ENCODE assay signal across 26 mouse cellular contexts in the genomic region with DNA sequence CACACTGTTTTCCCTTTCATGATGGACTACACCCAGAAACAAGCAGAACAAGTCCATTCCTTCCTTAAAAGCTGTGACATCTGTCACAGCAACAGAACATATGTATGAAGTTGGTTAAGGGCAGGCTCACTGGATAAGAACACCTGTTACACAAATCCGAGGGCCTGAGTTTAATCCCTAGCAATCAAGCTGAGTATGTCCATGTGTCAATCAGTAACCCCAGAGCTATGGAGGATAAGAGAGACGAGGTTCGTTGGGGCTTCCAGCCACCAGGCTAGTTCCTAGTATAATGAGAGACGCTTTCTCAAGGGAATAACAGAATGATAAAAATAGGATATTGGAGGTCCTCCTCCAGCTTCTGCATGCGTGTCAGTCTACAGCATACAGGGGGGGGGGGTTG. TPM values are rescaled to one million over a fixed set of nuclear protein-coding genes. Genes with fewer than 3 reads are reported as not detected.
DNase-seq lines count a peak whose midpoint lies in the region; ATAC-seq lines count a peak whose summit lies in the region.
"Had no signal": no experiment of that assay in that cellular context is flagged by ENCODE, and none has a peak within 500 bp of the region (broad histone marks: within the 10 kb centered on the region; RNA-seq: fewer than 3 reads in every experiment).

No protein-coding gene starts in this region.

- H3K36me3 ChIP-seq in kidney, embryonic 14.5 days (ENCODE audit: control insufficient read depth, insufficient read depth, low read length): peaks cover 70% of the 10 kb centered on the region

- H3K4me3 ChIP-seq in kidney, embryonic 14.5 days (ENCODE audit: low read length): no peak overlapping the region
- H3K4me3 ChIP-seq: embryonic facial prominence, embryonic 12.5 days; erythroblast, embryonic 14.5 days; forebrain, embryonic 12.5 days; forebrain, embryonic 15.5 days; heart, adult 2 months; heart, embryonic 10.5 days; heart, embryonic 13.5 days; hindbrain, embryonic 12.5 days; hindbrain, embryonic 15.5 days had no signal

- no peaks in the 10 kb centered on the region for H3K4me1 ChIP-seq in kidney, embryonic 14.5 days (ENCODE audit: control insufficient read depth, insufficient read depth, low read length)
- H3K4me1 ChIP-seq: embryonic facial prominence, embryonic 12.5 days; forebrain, embryonic 12.5 days; forebrain, embryonic 15.5 days; heart, embryonic 10.5 days; heart, embryonic 13.5 days; hindbrain, embryonic 12.5 days; hindbrain, embryonic 15.5 days had no signal

- H3K27ac ChIP-seq in kidney, embryonic 14.5 days (ENCODE audit: low read depth, low read length): no peak overlapping the region
- H3K27ac ChIP-seq: embryonic facial prominence, embryonic 12.5 days; forebrain, embryonic 12.5 days; forebrain, embryonic 15.5 days; heart, adult 2 months; heart, embryonic 10.5 days; heart, embryonic 13.5 days; hindbrain, embryonic 12.5 days; hindbrain, embryonic 15.5 days had no signal

- peak; percentile 78 for DNase-seq in heart, adult 11 months
- no peak for DNase-seq in heart, postnatal 4 days
- DNase-seq in fat pad, adult 2 months (ENCODE audit: extremely low read depth, low read depth, low spot score): peak; percentile 43
- DNase-seq in retina, adult 2 months (ENCODE audit: low read depth, low spot score): peak; percentile 22
- DNase-seq in c-Kit-positive CD71-positive TER-119-positive erythroid progenitor cells, embryonic 14.5 days (ENCODE audit: low spot score): no peak
- DNase-seq: adrenal gland, adult 2 months; adrenal gland, postnatal 14 days; cerebellum, adult 11-12 months; cerebellum, adult 8-10 months; cerebellum, postnatal 10 days; cerebellum, postnatal 36 days; gastrocnemius, postnatal 25 days; heart, adult 2 months; heart, postnatal 14 days had no signal

- no peaks in the 10 kb centered on the region for H3K9me3 ChIP-seq in kidney, embryonic 14.5 days (ENCODE audit: control insufficient read depth, low read length)
- H3K9me3 ChIP-seq: embryonic facial prominence, embryonic 12.5 days; forebrain, embryonic 12.5 days; forebrain, embryonic 15.5 days; heart, embryonic 10.5 days; heart, embryonic 13.5 days; hindbrain, embryonic 12.5 days; hindbrain, embryonic 15.5 days had no signal

- no peak for ATAC-seq in kidney, embryonic 14.5 days (ENCODE audit: low FRiP score, low TSS enrichment)
- ATAC-seq: CD4-positive, CD25-positive, alpha-beta regulatory T cell, adult 4 months; forebrain, embryonic 15.5 days had no signal

- 91% methylated on average over 5 of the region's 5 CpGs for WGBS in kidney, embryonic 14.5 days

- H3K9ac ChIP-seq in kidney, embryonic 14.5 days (ENCODE audit: low read depth, low read length): no peak overlapping the region
- H3K9ac ChIP-seq: embryonic facial prominence, embryonic 12.5 days; forebrain, embryonic 12.5 days; forebrain, embryonic 15.5 days; heart, embryonic 13.5 days; hindbrain, embryonic 12.5 days; hindbrain, embryonic 15.5 days had no signal

- no peak overlapping the region for H3K4me2 ChIP-seq in kidney, embryonic 14.5 days (replicated peaks; ENCODE audit: low read depth, low read length)
- H3K4me2 ChIP-seq: embryonic facial prominence, embryonic 12.5 days; forebrain, embryonic 12.5 days; forebrain, embryonic 15.5 days; heart, embryonic 13.5 days; hindbrain, embryonic 12.5 days; hindbrain, embryonic 15.5 days had no signal

- no peaks in the 10 kb centered on the region for H3K27me3 ChIP-seq in kidney, embryonic 14.5 days (ENCODE audit: control insufficient read depth, insufficient read depth, low read length)
- H3K27me3 ChIP-seq: embryonic facial prominence, embryonic 12.5 days; forebrain, embryonic 12.5 days; forebrain, embryonic 15.5 days; heart, embryonic 13.5 days; hindbrain, embryonic 12.5 days; hindbrain, embryonic 15.5 days had no signal

RNA-seq across cellular contexts. Expression of a gene that starts 42.2 kb away (rescaled TPM):
- 10 to 100 TPM; 42.1 to 43.6 TPM for total RNA-seq in heart, postnatal 4 days (2021)
- polyA plus RNA-seq in kidney, embryonic 14.5 days (2014; fragmentation: Nextera tagmentation; extraction: Ambion mirVana): 7.9 and 12.1 TPM in 2 replicates
- total RNA-seq: hematopoietic stem cell, adult 5-6 weeks had no signal
- polyA plus RNA-seq: erythroblast, embryonic 14.5 days had no signal

RNA-seq across cellular contexts. Expression of a gene that starts 42.9 kb away (rescaled TPM):
- total RNA-seq in heart, postnatal 4 days (2021): 1 to 10 TPM; 2.3 to 2.9 TPM
- polyA plus RNA-seq in kidney, embryonic 14.5 days (2014; fragmentation: Nextera tagmentation; extraction: Ambion mirVana): 7.5 and 10.0 TPM in 2 replicates
- total RNA-seq: hematopoietic stem cell, adult 5-6 weeks; MEL had no signal
- polyA plus RNA-seq: CD4-positive, CD25-positive, alpha-beta regulatory T cell, adult 4 months; erythroblast, embryonic 14.5 days had no signal

Comparison
In these comparisons a context has a peak if more than half of its experiments do, and no peak if none do; other contexts are left out.
1. DNase-seq: peak in heart, adult 11 months (single experiment), fat pad, adult 2 months (single experiment) and retina, adult 2 months (single experiment); none in heart, postnatal 4 days (single experiment) and c-Kit-positive CD71-positive TER-119-positive erythroid progenitor cells, embryonic 14.5 days (single experiment).